Mouse (Mus musculus) testis, adult 2 months (tissue): ENCODE measurements at regions not wholly inside any gene's neighbourhood (a gene's known extent, or its start where the extent isn't known, plus 50 kb on each side); places are given as distances from the start of the nearest gene placed in this dataset.

Experiments used
- CTCF ChIP-seq: fragments of 200-500 bp; IDR thresholded peaks from 2 replicates; pipeline ENCODE4 v1.5.1; 2012; ENCODE audit warnings: low read depth, mild to moderate bottlenecking, inconsistent platforms, low read length, moderate library complexity; ENCODE audit not compliant: control insufficient read depth, insufficient read depth, insufficient replicate concordance
- POLR2A ChIP-seq: fragments of 200-500 bp; IDR thresholded peaks from 2 replicates; pipeline ENCODE4 v1.6.1; 2012; ENCODE audit warnings: low read depth, mild to moderate bottlenecking, inconsistent platforms, low read length, moderate library complexity; ENCODE audit not compliant: control insufficient read depth

DNA sequence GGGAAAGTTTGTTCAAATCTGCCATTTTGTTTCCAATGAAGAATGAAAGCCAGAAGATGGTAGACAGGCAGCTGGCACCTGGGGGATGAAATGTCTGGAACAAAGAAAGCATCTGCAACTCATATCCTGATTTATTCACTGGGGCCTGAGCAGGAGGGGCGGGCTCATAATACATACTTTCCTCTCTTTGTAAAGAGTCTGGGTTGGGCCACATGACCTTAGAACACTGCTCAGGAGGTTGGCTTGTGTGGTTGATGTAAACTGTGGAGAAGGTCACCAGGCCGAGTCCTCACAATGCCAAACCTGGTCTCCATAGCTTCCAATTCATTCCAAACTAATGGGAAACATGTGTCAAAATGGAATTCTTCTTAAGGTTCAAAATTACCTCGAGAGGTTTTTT, 79.6 kb upstream of the Unc93a2 start:
- no peak for TF ChIP-seq POLR2A
- no peak for TF ChIP-seq CTCF
